In the genomic region with DNA sequence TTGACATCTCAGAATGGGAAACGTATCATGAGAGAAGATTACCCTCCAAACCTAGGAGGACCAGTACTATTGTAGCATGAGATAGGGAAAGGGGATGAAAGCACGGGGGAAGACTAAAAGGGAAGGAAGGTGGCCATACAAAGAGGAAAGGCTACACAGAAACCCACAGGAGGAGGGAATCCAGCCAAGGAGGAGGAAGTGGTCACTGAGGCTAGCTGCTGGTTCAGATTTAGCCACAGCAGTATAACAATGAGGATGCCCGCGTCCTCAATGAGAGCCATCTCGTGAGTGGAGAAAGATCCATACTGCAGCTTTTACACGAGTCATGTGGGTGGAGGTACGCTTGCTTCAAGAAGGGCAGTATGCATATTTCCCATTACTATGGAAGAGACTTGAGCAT, we compare ENCODE assay signal across 21 mouse cellular contexts.
"Had no signal": no experiment of that assay in that cellular context is flagged by ENCODE, and none has a peak within 500 bp of the region (broad histone marks: within the 10 kb centered on the region; RNA-seq: fewer than 3 reads in every experiment).

No protein-coding gene starts in this region.

- H3K9me3 ChIP-seq: limb, embryonic 12.5 days; limb, embryonic 15.5 days; midbrain, embryonic 10.5 days; midbrain, embryonic 13.5 days had no signal

- H3K27me3 ChIP-seq: limb, embryonic 12.5 days; limb, embryonic 15.5 days; midbrain, embryonic 13.5 days had no signal

- ATAC-seq: lung, postnatal 0 days; midbrain, embryonic 13.5 days; midbrain, embryonic 16.5 days had no signal

- H3K27ac ChIP-seq: kidney, postnatal 0 days; left cerebral cortex, adult 2 months; limb, embryonic 12.5 days; limb, embryonic 15.5 days; liver, embryonic 14.5 days; midbrain, embryonic 10.5 days; midbrain, embryonic 13.5 days; stomach, postnatal 0 days had no signal

- H3K4me1 ChIP-seq: limb, embryonic 12.5 days; limb, embryonic 15.5 days; midbrain, embryonic 10.5 days; midbrain, embryonic 13.5 days had no signal

- H3K4me3 ChIP-seq: left cerebral cortex, adult 2 months; limb, embryonic 12.5 days; limb, embryonic 15.5 days; midbrain, embryonic 10.5 days; midbrain, embryonic 13.5 days had no signal

- H3K4me2 ChIP-seq: limb, embryonic 12.5 days; limb, embryonic 15.5 days; liver, embryonic 11.5 days; lung, embryonic 14.5 days; midbrain, embryonic 13.5 days had no signal

- DNase-seq: kidney, adult 11 months; kidney, postnatal 25 days; layer of hippocampus, postnatal 36 days; left cerebral cortex, postnatal 4 days; liver, postnatal 0 days; lung, embryonic 14.5 days; right cerebral cortex, adult 18-20 months; right cerebral cortex, postnatal 14 days; right cerebral cortex, postnatal 4 days; thymus, postnatal 25 days had no signal

- H3K36me3 ChIP-seq: midbrain, embryonic 13.5 days had no signal

- H3K9ac ChIP-seq: limb, embryonic 12.5 days; limb, embryonic 15.5 days; liver, embryonic 14.5 days; liver, postnatal 0 days; lung, embryonic 14.5 days; midbrain, embryonic 13.5 days had no signal
